Mouse (Mus musculus) limb, embryonic 13.5 days (tissue): Measurements from ENCODE around the gene Runx3. TPM values are rescaled to one million over a fixed set of nuclear protein-coding genes. Genes with fewer than 3 reads are reported as not detected.
"Not testable (repeated sequence)": the region's sequence is repeated elsewhere in the genome, so short reads cannot be mapped to it uniquely, and the experiment has no call there.

Experiments used
- ATAC-seq: fragments of 200-750 bp; cut with Nextera tagmentation; 2 replicates; pipeline ENCODE4 v1.8.0; 2017; ENCODE audit warnings: low read depth, moderate number of reproducible peaks, moderate TSS enrichment; ENCODE audit not compliant: low FRiP score
- H3K27ac ChIP-seq: fragments of 300-500 bp; sonication (generic); 2 replicates; pipeline ENCODE4 v1.5.1; 2015; ENCODE audit warnings: inconsistent platforms, mild to moderate bottlenecking, moderate library complexity
- H3K27me3 ChIP-seq: fragments of 300-500 bp; sonication (generic); 2 replicates; pipeline ENCODE4 v1.6.1; 2015; ENCODE audit warnings: mild to moderate bottlenecking, inconsistent platforms
- H3K36me3 ChIP-seq: fragments of 300-500 bp; sonication (generic); 2 replicates; pipeline ENCODE4 v1.6.1; 2015; ENCODE audit warnings: inconsistent platforms, mild to moderate bottlenecking, moderate library complexity
- H3K4me1 ChIP-seq: fragments of 300-500 bp; sonication (generic); 2 replicates; pipeline ENCODE4 v1.6.1; 2015; ENCODE audit warnings: inconsistent platforms
- H3K4me2 ChIP-seq: fragments of 300-500 bp; sonication (generic); replicated peaks from 2 replicates; pipeline ENCODE4 v1.6.1; 2015; ENCODE audit warnings: inconsistent platforms, mild to moderate bottlenecking, moderate library complexity
- H3K4me3 ChIP-seq: fragments of 300-500 bp; sonication (generic); 2 replicates; pipeline ENCODE4 v1.5.1; 2015; ENCODE audit warnings: moderate library complexity, mild to moderate bottlenecking, inconsistent platforms
- H3K9ac ChIP-seq: fragments of 300-500 bp; sonication (generic); 2 replicates; pipeline ENCODE4 v1.6.1; 2015; ENCODE audit warnings: mild to moderate bottlenecking, inconsistent platforms
- H3K9me3 ChIP-seq: fragments of 300-500 bp; sonication (generic); 2 replicates; pipeline ENCODE4 v1.6.1; 2016; ENCODE audit warnings: inconsistent platforms
- WGBS: fragments of 180-500 bp; shearing (Covaris S2); methylation state at CpG from one replicate; pipeline ENCODE4 v1.1.7; 2015; 5-methylcytosine and 5-hydroxymethylcytosine counted together
- polyA plus RNA-seq: library from polyadenylated mRNA; unstranded; fragments of >200 nt; fragmentation: Nextera tagmentation; extraction: Ambion mirVana; gene quantifications from 2 replicates; pipeline ENCODE4 v1.2.1, GENCODE M21; 2015

Runx3 gene
- polyA plus RNA-seq, 1 experiment from 2014 or later = 3.7 TPM

- ATAC-seq = peak; percentile 90
- Histone ChIP-seq H3K4me2 (peak overlapping the region; percentile 56), H3K27me3 (peaks cover 82% of the 10 kb centered on the region), H3K9ac (0 out of 2 replicates have a peak overlapping the region, but pooled peaks have one; percentile 25), H3K27ac (peak overlapping the region; percentile 69), H3K36me3 (no peaks in the 10 kb centered on the region; the same call in 1 of the 2 replicates), H3K4me1 (peaks cover 55% of the 10 kb centered on the region), H3K4me3 (peak overlapping the region; percentile 10; the same call in 1 of the 2 replicates), H3K9me3 (no peaks in the 10 kb centered on the region)
- WGBS = 1% methylated on average over 22 of the region's 23 CpGs
Observed at GRCm38 (mm10) chr4:135166413-135167225, 46.2 kb downstream of the Runx3 start.

GRCm38 (mm10) chr4:135167816-135168527 lies 47.5 kb downstream of the Runx3 start:
- Histone ChIP-seq H3K4me3 (no peak overlapping the region), H3K4me2 (peak overlapping the region; percentile 56; the same call in 1 of the 2 replicates), H3K4me1 (peaks cover 56% of the 10 kb centered on the region), H3K27ac (peak overlapping the region; percentile 69; the same call in 1 of the 2 replicates), H3K27me3 (peaks cover 94% of the 10 kb centered on the region), H3K36me3 (no peaks in the 10 kb centered on the region; the same call in 1 of the 2 replicates), H3K9ac (no peak overlapping the region), H3K9me3 (no peaks in the 10 kb centered on the region)
- WGBS = 45% methylated on average over 7 of the region's 7 CpGs
- no peak for ATAC-seq

- H3K4me2 ChIP-seq = no peak overlapping the region
- ATAC-seq = no peak
- no peaks in the 10 kb centered on the region; the same call in 1 of the 2 replicates for H3K36me3 ChIP-seq
- H3K4me3 ChIP-seq = no peak overlapping the region
- H3K9me3 ChIP-seq = no peaks in the 10 kb centered on the region
- H3K4me1 ChIP-seq = peaks cover 64% of the 10 kb centered on the region
- H3K9ac ChIP-seq = no peak overlapping the region
- peaks cover 95% of the 10 kb centered on the region for H3K27me3 ChIP-seq
- no peak overlapping the region for H3K27ac ChIP-seq
- WGBS = 80% methylated on average over 10 of the region's 10 CpGs
Observed at GRCm38 (mm10) chr4:135169096-135169495, 48.6 kb downstream of the Runx3 start.

- peaks cover 68% of the 10 kb centered on the region for H3K4me1 ChIP-seq
- 63% methylated on average over 4 of the region's 4 CpGs for WGBS
- H3K9me3 ChIP-seq = no peaks in the 10 kb centered on the region
- H3K9ac ChIP-seq = no peak overlapping the region
- H3K4me2 ChIP-seq = no peak overlapping the region
- no peak for ATAC-seq
- H3K36me3 ChIP-seq = no peaks in the 10 kb centered on the region; the same call in 1 of the 2 replicates
- no peak overlapping the region for H3K4me3 ChIP-seq
- no peak overlapping the region for H3K27ac ChIP-seq
- peaks cover 95% of the 10 kb centered on the region for H3K27me3 ChIP-seq
Observed at GRCm38 (mm10) chr4:135169501-135169900, 49.0 kb downstream of the Runx3 start.

GRCm38 (mm10) chr4:135171304-135171875 lies 50.9 kb downstream of the Runx3 start:
- WGBS = 41% methylated on average over 12 of the region's 12 CpGs
- H3K27ac ChIP-seq = no peak overlapping the region
- ATAC-seq = no peak

GRCm38 (mm10) chr4:135175406-135176120 lies 55.1 kb downstream of the Runx3 start:
- Histone ChIP-seq H3K4me1 (peaks cover 53% of the 10 kb centered on the region), H3K27me3 (peaks cover 76% of the 10 kb centered on the region), H3K4me2 (peak overlapping the region; percentile 58), H3K36me3 (no peaks in the 10 kb centered on the region; the same call in 1 of the 2 replicates), H3K4me3 (peak overlapping the region; percentile 22), H3K27ac (no peak overlapping the region), H3K9me3 (no peaks in the 10 kb centered on the region), H3K9ac (peak overlapping the region; percentile 56)
- 8% methylated on average over 38 of the region's 38 CpGs for WGBS
- ATAC-seq = no peak

More at GRCm38 (mm10) chr4:135171304-135171875, 50.9 kb downstream of the Runx3 start:
- no peaks in the 10 kb centered on the region for H3K9me3 ChIP-seq
- H3K4me1 ChIP-seq = peaks cover 66% of the 10 kb centered on the region
- no peak overlapping the region for H3K4me2 ChIP-seq
- no peak overlapping the region for H3K9ac ChIP-seq
- no peaks in the 10 kb centered on the region; the same call in 1 of the 2 replicates for H3K36me3 ChIP-seq
- no peak overlapping the region for H3K4me3 ChIP-seq
- peaks cover 95% of the 10 kb centered on the region for H3K27me3 ChIP-seq

- H3K36me3 ChIP-seq = no peaks in the 10 kb centered on the region
- no peak for ATAC-seq
- H3K4me1 ChIP-seq = peaks cover 48% of the 10 kb centered on the region
- no peak overlapping the region for H3K27ac ChIP-seq
- H3K27me3 ChIP-seq = peaks cover 60% of the 10 kb centered on the region
- no peaks in the 10 kb centered on the region for H3K9me3 ChIP-seq
- no peak overlapping the region for H3K4me2 ChIP-seq
- no peak overlapping the region for H3K9ac ChIP-seq
- no peak overlapping the region for H3K4me3 ChIP-seq
Observed at GRCm38 (mm10) chr4:135177568-135177967, 57.1 kb downstream of the Runx3 start.

GRCm38 (mm10) chr4:135179077-135179481 lies 58.6 kb downstream of the Runx3 start:
- H3K36me3 ChIP-seq = no peaks in the 10 kb centered on the region
- H3K4me3 ChIP-seq = no peak overlapping the region
- whole genome bisulfite sequencing = 23% methylated on average over 5 of the region's 5 CpGs
- 0 out of 2 replicates have a peak overlapping the region, but pooled peaks have one; percentile 7 for H3K4me2 ChIP-seq
- peaks cover 45% of the 10 kb centered on the region for H3K27me3 ChIP-seq
- H3K9ac ChIP-seq = no peak overlapping the region
- H3K9me3 ChIP-seq = no peaks in the 10 kb centered on the region
- H3K4me1 ChIP-seq = peaks cover 36% of the 10 kb centered on the region
- H3K27ac ChIP-seq = peak overlapping the region; percentile 40; the same call in 1 of the 2 replicates
- ATAC-seq = no peak

GRCm38 (mm10) chr4:135181819-135182218 lies 61.4 kb downstream of the Runx3 start:
- no peak for ATAC-seq
- 87% methylated on average over 4 of the region's 4 CpGs for WGBS

GRCm38 (mm10) chr4:135184277-135184676 lies 63.8 kb downstream of the Runx3 start:
- H3K4me3 ChIP-seq, H3K27ac ChIP-seq, H3K27me3 ChIP-seq, H3K4me2 ChIP-seq, H3K36me3 ChIP-seq, ATAC-seq, H3K9ac ChIP-seq, H3K9me3 ChIP-seq: not testable (repeated sequence)
- H3K4me1 ChIP-seq = peaks cover 11% of the 10 kb centered on the region
- WGBS = 95% methylated on average over 8 of the region's 13 CpGs

More at GRCm38 (mm10) chr4:135181819-135182218, 61.4 kb downstream of the Runx3 start:
- Histone ChIP-seq H3K36me3 (no peaks in the 10 kb centered on the region), H3K4me3 (no peak overlapping the region), H3K9me3 (no peaks in the 10 kb centered on the region), H3K27ac (no peak overlapping the region), H3K27me3 (peaks cover 19% of the 10 kb centered on the region), H3K4me2 (no peak overlapping the region), H3K9ac (no peak overlapping the region), H3K4me1 (peaks cover 18% of the 10 kb centered on the region)

GRCm38 (mm10) chr4:135189452-135190008 lies 69.1 kb downstream of the Runx3 start:
- Histone ChIP-seq H3K9me3 (no peaks in the 10 kb centered on the region), H3K4me2 (no peak overlapping the region), H3K4me1 (no peaks in the 10 kb centered on the region), H3K9ac (no peak overlapping the region), H3K27me3 (peaks cover 13% of the 10 kb centered on the region; the same call in 1 of the 2 replicates), H3K4me3 (no peak overlapping the region), H3K36me3 (no peaks in the 10 kb centered on the region), H3K27ac (no peak overlapping the region)
- 80% methylated on average over 12 of the region's 12 CpGs for WGBS
- no peak for ATAC-seq
